Mouse (Mus musculus) kidney, adult 8-10 months (tissue): Measurements from ENCODE around the gene Vkorc1l1.

Experiments
- DNase-seq, 2 experiments: peaks; one replicate each; pipeline ENCODE4 v3.0.0; 2022

Vkorc1l1 gene

DNA sequence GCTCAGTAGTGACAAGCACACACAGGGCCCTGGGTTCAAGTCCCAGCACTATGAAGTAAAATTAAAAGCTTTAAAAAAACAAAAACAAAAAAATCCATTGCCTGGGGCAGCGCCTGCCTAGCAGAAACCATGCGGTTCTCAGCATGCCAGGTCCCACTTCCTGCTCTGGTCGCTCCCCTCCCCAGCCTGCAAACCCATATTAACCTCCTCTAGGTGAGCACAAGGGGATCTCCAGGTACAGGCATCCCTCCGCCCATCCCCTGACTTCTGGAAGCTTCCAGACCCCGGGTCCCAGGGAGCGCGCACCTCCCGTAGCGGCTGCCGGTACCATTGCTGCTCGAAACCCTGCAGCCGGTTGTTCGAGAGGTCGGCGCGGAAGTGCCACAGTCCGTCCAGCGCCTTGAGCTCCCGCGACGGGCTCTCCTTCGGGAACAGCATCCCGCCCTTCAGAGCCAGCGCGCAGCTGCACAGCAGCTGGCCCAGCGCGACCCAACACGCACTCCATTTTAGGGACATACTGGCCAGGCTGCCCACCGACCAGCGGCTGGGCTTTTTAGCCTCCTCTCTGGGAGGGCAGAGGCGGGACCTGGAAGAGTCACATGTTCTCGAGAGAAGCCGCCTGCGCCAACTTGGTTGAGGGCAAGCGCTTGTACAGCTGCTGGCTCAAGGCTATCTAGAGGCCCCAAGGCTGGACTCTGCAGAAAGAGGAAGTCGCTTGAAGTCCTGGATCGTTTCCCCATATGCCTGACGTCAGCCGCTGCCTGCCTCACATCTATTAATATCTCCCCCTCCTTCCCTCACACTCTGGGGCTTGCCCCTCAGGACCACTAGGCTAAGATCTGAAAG lies 60.8 kb downstream of the Vkorc1l1 start, which contains the start of gene Gusb:
Gusb (minus strand) TSS at position 749 of the 846 bp plus-strand sequence.
- peak; percentile 78 to 81 for DNase-seq

DNA sequence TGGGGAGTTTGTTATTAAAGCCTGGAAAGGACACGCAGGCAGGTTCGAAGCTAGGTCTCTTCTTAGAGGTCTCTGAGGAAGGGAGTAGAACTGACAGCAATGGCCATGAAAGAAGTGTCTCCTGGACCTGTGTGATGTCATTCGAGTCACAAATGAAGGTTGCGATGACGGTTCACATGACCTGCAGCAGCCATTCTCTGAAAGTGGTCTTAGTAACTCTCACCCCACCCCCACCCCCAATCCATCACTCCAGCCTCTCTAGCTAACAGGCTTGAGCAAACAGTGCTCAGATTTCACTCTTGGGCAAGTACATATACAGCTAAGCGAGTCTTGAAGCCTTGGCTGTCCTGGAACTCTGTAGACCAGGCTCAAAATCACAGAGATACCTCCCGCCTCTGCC lies 61.5 kb downstream of the Vkorc1l1 start:
- no peak for DNase-seq

DNA sequence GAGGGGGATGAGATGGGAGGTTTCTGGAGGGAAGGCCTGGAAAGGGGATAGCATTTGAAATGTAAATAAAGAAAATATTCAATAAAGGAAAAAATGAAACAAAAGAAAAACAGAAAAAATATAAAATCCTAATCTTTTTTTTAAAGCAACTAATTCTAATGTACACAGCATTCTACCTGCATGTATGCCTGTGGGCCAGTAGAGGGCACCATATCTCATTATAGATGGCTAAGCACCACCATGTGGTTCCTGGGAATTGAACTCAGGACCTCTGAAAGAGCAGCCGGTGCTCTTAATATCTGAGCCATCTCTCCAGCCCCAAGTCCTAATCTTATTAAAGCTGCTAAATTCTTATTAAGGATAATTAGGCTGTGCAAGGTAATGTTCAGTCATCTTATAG lies 65.6 kb downstream of the Vkorc1l1 start:
- DNase-seq, result no peak

DNA sequence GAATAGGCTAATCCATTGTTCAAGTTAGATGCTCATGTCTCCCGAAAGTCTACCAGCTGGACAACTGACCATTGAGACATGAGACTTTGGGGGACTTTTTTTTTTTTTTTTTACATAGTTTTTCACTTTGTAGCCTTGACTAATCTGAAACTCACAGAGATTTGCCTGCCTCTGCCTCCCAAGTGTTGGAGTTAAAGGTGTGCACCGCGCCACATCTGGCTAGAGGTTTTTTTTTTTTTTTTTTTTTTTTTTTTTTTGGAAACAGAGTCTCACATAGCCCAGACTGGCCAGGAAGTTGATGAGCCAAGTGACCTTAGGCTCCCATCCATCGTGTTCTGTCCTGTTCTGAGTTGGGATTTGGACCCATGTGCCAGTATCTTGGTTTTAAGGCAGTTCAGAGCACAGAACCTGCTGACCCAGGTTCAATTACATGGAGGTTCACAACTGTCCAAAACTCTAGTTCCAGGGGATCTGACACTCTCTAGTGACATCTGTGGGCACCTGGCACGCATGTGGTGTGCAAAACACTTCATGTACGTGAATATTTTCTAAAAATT lies 66.3 kb downstream of the Vkorc1l1 start:
- no peak for DNase-seq

DNA sequence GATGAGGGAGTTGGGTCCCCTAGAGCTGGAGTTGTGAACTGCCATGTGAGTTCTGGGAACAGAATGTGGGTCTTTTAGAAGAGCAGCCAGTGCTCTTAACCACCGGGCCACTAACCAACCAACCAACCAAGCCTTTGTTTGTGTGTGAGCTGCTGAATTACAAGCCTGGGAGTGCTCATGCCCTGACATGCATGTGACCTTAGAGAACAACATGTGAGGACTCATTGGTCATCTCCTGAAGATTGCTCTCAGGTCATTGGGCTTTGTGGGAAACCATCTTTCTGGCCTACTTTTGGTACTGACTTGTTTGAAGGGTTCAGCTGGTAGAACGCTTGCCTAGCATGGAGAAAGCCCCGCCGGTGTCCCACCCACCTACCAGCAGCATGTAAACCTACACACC lies 68.0 kb downstream of the Vkorc1l1 start:
- DNase-seq, result no peak

DNA sequence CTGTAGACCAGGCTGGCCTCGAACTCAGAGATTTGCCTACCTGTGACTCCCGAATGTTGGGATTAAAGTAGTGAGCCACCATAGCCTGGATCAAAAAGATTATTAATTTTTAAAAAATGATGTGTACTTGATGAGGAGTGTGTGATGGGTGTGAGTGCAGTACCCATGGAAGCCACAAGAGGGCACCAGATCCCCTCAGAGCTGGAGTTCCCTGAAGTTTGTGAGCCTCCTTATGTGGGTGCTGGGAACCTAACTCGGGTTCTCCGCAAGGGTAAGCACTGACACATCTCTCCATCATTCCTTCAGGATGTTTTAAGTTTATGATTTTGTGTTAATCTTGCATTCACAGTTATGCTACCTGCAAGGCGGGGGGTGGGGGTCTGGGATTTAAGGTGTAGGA lies 69.2 kb downstream of the Vkorc1l1 start:
- no peak for DNase-seq

DNA sequence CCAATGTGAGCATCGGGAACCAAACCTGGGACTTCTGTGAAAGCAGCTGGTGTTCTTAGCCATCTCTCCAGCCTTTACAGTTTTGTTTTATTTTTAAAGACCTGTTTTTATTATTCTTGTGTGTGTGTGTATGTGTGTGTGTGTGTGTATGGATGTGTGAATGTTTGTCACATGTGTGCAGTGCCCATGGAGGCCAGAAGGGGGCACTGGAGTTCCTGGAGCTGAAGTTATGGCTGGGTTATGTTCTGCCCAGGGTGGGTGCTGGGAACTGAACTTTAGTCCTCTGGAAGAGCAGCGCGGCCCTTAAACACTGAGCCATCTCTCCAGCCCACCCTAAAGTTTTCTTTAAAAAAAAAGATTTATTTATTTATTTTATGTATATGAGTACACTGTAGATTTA lies 73.3 kb downstream of the Vkorc1l1 start:
- DNase-seq, result no peak

DNA sequence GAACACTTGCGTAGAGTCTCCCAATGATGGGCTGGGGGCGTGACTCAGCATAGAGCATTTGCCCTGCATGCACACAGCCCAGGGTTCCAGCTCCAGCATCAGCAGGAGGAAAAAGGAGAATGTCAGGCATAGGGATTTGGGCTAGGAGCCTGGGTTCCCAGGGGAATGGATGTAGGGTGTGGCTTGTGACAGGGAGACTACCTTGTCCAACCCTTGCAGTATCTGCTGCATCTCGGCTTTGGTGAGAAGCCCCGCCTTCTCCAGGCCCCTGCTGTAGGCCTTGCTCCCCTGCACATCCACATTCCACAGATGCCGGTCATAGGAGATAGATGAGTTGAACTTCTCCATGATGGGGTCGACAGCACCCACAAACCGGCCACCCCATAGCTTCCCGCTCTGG lies 77.7 kb downstream of the Vkorc1l1 start:
- DNase-seq, result no peak

DNA sequence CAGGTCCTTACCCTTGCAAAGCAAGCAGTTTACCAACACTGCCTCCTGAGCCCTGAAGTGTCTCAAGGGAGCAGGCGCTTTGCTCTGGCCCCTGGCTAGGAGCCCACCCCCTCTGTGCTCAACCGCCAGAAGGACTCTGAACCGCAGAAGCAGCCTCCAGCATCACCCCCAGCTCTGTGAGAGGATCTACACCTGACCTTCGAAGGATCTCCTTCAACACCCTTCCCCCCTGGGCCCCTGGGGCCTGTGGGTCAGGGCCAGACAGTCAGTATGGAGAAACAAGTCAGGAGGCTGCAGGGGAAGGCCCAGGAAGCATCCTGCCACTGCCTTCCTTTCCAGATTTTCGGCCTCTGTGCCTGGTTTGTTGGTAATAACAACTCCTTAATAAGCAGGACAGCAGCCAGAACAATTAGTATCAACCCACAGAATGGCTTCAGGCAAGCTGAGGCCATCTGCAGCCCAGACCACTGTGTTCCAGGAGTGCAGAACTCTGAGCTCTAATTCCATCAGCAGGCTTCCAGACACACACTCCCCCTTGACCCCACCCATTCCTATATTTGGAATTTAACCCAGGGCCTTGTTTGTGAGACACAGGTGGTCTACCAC lies 79.7 kb downstream of the Vkorc1l1 start:
- peak; percentile 45 to 53 for DNase-seq

DNA sequence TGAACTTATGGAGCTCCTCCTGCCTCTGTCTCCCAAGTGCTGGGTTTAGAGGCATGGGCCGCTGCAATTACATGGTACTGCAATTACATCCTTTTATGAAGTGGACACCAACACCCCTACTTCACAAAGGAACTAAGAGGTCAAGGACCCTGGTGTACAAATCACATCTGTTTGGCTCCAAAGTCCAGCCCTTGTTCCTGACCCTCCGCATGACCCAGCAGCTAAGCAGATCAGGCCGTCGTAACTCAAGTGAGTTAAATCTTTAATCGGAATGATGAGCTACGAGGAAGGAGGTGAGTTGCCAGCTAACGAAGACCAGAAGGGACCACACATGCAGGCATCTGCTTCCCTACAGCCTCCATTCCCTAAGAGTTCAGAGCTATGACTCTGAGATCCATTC lies 80.6 kb downstream of the Vkorc1l1 start:
- DNase-seq, result peak; percentile 71 to 73

DNA sequence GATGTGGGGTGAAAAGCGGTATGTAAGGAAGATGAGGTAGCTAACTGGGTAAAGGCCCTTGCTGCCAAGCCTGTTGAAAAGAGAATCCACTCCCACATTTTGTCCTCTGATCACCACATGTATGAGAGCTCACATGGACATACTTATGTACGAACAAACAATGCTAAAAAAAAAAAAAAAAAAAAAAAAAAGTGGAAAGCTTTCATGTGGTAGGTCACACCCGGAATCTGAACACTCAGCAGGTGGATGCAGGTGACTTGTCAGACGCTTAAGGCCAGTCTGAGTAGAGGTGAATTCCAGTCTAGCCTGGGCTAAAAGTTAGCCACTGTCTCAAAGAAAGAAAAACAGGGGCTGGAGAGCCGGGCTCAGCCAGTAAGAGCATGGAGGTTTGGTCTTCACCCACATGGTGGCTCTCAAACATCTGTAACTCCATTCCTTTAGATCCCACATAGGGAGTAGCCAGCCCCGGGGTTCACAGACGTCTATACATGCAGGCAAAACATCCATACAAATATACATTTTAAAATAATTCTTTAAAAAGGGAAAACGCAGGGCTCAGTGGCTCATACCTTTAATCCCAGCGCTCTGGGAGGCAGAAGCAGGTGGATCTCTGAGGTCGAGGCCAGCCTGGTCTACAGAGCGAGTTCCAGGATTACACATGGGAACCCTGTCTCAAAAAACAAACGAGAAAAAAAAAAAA lies 81.4 kb downstream of the Vkorc1l1 start:
- no peak for DNase-seq

DNA sequence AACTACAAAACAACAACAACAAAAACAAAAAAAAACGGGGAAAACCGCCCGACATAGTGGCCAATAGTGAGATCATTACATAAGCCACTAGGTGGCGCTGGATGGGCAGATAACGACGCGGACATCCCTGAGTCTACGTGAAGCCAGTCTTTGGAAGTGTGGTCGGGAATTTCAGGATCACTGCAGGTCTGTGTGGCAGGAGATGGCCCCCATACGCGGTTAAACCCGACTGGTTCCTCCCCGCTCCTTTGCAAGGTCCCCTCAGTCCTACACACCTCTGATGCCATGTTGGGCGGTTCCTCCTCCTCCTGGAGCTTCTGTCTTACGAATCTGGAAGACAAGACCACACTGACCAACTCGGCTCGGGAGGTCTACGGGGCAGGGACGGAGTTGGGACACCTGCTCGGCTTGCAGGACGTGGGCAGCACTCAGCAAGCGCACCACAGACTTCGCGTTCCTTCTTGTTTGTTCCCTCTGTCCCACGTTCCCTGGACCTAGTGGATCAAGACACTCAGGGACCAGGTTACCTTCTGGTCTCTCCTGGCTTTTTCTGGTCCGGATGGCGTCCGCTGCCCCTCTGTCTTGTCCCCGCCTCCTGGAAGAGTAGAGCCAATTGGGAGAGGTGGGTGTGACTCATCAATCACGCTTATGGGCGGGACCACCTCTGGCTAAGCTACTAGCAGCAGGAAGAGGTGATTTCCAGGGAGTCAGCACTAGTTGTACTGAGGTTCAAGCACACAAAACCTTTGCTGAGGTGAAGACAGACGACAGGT lies 82.2 kb downstream of the Vkorc1l1 start:
- DNase-seq, result peak; percentile 96 to 97

DNA sequence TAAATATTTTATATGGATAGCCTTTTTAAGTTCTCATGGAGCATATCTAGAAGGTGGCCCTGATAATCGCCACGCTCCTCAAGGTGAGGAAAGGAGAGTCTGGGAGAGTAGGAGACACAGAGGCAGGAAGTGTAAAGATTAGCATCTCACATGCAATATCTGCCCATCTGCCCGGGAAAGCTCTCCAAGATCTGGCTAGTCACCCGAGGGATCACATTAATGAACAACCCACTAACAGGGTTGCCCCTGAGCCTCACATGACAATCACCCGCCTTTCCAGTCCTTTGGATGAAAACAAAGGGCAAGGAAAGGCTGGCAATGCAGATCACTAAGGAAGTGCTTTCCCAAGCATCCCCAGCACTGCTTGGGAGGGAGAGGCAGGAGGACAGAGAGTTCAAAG lies 85.4 kb downstream of the Vkorc1l1 start:
- peak; percentile 86 to 89 for DNase-seq

DNA sequence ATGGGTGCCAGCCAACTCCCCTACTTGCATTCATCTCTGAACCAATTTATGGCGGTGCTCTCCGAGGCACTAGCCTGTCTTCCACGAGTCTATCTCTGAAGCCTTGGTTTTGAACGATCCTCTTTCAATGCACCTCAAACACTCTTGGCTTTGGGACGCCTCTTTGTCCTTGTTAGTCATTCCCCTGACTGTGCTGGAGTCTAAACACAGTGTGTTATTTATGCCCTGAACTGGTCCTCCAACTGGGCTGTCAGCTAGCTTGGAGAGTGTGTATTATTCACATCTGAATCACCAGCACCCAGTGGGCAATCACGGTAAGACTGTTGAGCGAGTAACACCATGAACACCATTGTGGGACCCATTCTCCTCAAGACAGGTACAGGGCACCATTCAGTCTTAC lies 85.9 kb downstream of the Vkorc1l1 start:
- DNase-seq, result no peak

DNA sequence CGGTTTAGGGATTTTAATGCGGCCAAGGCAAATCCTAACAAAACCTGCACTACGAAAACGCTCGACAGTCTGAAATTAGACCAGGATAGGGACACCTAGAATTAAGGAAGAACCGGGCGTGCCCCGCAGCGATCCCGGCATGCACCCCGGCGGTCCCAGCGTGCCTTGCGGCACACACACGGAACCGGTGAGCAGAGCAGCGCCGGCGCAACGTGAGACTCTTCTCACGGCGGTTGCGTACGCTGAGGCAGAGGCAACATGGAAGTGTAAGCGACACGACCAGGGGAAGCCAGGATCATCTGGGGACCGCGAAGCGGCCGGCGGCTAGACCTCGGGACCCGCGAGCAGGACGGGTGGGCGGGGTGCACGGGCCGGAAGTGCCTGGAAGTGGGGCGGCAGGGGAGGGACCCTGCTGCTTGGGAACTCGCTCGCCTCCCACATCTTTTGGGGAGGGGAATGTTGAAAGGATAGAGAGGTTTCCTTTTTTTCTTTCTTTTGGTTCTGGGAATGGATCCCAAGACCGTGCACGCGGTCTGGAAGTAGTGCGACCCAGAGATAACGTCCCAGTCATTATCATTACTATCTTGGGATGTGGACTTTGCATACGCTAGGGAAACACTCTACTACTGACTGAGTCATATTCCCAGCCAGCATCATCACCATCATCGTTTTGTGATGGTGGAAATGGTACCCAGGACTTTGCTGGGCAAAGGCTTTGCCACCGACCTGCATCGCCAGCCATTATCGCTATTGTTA lies 87.5 kb downstream of the Vkorc1l1 start, which contains the start of the genes Asl and Crcp:
Asl (minus strand) TSS at position 106 of the 756 bp plus-strand sequence.
Crcp (plus strand) TSS at position 149 of the 756 bp plus-strand sequence.
- DNase-seq, result peak; percentile 70 to 88

DNA sequence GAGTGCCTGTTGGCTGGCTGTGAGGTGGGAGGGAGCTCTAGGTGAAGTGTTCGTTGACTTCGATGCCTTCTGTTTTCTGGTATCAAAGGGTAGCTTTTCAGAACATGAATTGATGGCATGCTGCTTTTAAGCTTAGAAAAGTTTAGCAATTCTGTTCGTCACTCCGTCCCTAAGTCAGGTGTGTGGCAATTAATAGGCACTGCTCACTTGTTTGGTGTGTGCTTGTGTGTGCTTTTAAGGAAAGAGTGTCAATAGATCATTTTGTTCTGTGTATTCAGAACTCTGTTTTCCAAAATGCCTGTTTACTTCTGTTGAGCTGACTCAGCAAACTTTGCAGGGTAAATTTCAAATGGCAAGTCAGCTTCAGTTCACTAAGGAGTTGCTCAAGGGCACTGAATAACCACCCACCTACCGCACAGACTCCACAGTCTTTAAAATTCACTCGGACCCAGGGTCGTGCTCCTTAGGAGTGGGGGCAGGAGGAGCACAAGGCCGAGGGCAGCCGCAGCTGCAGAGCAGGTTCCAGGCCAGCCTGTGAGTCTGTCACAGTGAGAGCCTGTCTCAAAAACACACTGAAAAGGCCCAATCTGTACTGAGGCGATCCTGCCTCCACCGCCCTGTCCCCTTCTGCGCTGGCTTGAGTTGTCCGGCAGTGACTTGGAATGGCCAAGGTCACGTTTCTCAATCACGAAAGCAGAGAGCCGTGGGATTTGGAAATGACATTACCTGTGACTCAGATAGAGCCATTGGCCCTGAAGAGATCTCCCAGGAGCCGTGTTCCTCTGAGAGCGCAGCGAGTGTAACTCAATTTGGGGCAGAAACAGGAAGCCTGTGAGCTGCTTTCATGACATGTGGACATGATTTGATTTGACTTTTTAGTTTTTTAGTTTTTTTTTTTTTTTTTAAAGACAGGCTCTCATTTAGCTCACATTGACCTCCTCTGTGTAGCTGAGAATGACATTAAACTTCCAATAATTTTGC lies 89.9 kb downstream of the Vkorc1l1 start:
- DNase-seq, result no peak

DNA sequence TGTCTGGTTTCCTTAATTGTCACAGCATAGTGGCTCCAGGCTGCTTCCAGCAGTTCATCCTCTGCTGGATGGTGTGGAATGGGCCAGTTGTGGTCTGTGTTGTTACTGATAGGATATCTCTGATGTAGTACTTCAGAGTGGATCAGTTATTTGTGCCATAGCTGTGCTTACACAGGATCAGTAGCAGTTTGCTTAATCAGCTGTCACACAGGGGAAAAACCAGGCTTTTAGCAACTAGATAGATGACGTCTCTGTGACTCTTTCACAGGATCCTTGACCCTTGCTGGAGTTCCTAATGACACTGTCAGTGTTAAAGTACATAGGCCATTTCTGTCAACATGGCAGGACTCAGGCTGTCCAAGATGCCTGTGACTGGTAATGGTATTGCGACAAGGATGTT lies 92.1 kb downstream of the Vkorc1l1 start:
- DNase-seq, result no peak
